Mouse (Mus musculus): ENCODE results near the gene R3hcc1l.

The R3hcc1l gene

GRCm38 (mm10) chr19:42558701-42559100 is 40.1 kb downstream of the R3hcc1l start:
- no peak for DNase-seq

DNA sequence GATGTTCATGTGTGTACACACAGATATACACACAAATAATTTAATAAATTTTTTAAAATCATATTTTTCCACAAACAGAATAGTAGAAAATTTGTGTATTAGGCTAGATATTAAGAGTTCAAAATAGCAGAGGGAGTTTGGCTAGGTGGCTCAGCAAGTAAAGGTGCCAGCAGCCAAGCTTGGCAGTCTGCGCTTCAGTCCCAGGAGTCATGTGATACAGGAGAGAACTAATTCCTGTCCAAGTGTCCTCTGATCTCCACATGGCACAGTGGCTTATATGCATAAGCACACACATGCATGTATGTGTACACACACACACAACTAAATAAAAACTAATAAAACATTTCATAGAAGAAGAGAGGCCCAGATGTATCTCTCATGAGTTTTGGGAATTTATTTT is 43.4 kb downstream of the R3hcc1l start:
- DNase-seq = no peak

- DNase-seq = no peak
These were observed 44.4 kb downstream of the R3hcc1l start for GRCm38 (mm10) chr19:42562981-42563380.

- DNase-seq = no peak
These were observed 45.2 kb downstream of the R3hcc1l start for GRCm38 (mm10) chr19:42563726-42564270.

GRCm38 (mm10) chr19:42566283-42567019 is 47.9 kb downstream of the R3hcc1l start:
- DNase-seq = peak; percentile 22

DNA sequence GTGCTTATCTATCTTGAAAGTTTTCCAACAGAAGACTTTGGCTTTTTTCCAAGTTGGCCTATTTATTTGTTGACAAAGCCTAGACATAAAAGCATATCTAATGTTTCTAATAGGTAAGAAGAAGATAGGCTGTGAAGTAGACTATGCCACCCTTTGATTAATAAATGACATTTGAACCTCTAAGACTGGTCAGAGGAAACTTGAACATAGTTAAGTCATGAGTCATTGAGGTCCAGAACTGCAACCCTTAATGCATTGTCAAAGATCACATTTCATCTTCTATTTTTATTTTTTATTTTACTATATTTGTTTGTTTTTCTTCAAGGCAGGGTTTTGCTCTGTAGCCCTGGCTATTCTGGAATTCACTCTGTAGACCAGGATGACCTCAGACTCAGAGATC is 48.5 kb downstream of the R3hcc1l start:
- DNase-seq = no peak

DNA sequence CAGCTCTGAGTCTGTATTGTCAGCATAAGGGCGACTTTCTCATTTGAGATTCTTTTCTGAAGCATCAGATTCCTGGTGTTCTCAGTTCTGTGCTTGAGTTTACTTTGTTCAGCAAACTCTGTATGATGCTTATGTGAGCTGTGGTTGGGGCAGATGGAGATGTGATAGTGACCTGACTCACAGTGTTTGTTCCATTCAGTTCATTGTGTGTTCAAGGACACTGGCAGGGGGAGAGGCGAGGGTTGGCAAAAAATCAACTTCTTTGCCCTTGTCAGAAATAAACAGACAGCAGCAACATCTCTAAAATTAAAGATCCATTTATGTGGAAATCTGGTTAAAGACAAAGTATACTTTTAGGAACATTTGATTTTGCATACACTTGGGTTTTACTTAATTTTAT is 50.5 kb downstream of the R3hcc1l start:
- no peak for DNase-seq

GRCm38 (mm10) chr19:42571291-42571690 is 52.7 kb downstream of the R3hcc1l start:
- no peak for DNase-seq

- no peak for DNase-seq
These were observed 56.8 kb downstream of the R3hcc1l start for GRCm38 (mm10) chr19:42575317-42575716.

DNA sequence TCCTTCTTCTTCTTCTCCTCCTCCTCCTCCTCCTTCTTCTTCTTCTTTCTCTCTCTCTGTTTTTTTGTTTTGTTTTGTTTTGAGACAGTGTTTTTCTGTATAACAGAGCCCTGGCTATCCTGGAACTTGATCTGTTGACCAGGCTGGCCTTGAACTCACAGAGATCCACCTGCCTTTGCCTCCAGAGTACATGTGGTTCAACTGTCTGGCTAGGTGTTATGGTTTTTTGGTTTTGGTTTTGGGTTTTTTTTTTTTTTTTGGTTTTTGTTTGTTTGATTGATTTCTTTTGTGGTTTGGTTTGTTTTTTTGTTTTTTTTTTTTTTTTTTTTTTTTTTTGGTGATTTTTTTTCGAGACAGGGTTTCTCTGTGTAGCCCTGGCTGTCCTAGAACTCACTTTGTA is 58.3 kb downstream of the R3hcc1l start:
- no peak for DNase-seq

DNA sequence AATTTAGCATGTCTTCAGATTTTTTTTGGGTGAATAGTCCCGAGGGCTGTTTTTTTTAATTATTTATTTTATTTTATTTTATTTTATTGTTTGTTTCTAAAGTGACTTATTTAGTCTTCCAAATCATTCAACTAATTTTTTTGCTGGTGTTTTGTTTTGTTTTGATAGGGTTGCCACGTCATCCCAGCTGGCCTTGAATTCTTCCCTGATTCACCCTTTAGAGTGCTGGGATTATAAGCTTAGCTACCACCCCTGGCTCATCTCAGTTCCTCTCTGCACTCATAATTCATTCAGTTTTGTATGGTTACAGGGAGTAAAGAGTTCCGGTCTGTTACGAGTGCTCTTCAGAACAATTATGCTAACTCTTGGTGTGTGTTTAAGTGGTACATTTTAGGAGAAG is 60.1 kb downstream of the R3hcc1l start:
- DNase-seq = no peak

DNA sequence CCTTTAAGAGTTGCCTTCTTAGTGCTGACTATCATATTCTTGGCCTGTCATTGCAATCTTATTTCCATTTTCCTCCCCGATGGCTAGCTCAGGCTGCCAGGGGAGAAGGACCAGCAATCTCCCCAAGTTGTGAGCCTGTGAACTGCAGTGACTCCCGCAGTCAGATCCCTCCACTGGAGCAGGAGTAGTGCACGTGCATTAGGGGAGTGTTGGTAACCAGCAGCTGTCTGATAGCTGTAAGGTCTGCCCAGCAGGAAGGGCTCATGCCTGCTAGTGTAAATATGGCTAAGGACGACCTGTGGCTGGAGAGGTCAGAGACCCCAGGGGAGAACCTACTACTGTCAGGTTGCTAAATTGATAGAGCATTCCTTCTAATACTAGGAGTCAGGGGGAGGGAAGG is 62.1 kb downstream of the R3hcc1l start:
- no peak for DNase-seq

DNA sequence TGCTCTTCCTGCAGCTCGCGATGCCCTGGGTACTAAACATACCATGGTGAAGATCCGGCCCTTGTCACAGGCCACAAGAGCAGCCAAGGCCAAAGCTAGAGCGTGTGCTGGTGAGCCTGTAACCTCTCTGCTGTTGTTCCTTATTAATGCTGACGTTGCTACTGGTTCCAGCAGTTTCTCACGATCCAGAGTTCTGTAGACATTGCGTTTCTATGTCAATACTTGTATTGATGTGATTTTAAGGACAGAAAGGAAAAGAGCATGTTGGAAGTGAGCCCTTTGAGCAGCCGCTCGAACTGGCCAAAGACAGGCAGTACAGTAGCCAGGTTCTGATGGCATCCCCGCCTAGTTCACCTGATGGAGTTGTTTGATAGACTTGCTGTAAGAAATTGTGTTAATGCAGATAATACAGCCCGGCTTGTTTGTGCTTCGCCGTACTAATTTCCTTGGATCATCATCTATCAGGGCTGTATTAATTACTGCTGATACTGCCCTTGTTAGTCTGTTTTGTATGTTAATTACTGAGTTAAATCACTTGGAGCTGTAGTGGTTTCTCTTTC is 64.3 kb downstream of the R3hcc1l start:
- no peak for DNase-seq

- DNase-seq = no peak
These were observed 65.1 kb downstream of the R3hcc1l start for GRCm38 (mm10) chr19:42583677-42584076.

- no peak for DNase-seq
These were observed 65.6 kb downstream of the R3hcc1l start for GRCm38 (mm10) chr19:42584188-42584587.

DNA sequence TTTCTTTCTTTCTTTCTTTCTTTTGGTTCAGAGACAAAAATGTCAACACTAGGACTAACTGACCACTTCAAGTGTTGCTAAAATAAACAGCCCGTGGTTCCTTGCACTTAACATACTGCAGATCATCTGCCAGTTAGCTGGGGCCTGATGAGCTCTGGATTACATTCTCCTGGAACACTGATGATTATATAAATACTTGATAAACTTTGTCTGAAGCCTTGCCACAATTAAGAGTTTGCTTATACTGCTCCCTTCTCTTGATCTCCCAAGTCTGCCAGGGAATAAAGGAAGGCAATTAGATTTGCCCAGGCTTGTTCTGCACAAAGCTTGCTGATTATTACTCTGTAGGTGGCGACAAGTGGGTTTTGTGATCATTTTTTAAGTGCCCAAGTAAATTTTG is 69.1 kb downstream of the R3hcc1l start:
- DNase-seq = no peak

GRCm38 (mm10) chr19:42589246-42589645 is 70.7 kb downstream of the R3hcc1l start:
- DNase-seq = no peak

GRCm38 (mm10) chr19:42591534-42591933 is 73.0 kb downstream of the R3hcc1l start:
- DNase-seq = no peak

DNA sequence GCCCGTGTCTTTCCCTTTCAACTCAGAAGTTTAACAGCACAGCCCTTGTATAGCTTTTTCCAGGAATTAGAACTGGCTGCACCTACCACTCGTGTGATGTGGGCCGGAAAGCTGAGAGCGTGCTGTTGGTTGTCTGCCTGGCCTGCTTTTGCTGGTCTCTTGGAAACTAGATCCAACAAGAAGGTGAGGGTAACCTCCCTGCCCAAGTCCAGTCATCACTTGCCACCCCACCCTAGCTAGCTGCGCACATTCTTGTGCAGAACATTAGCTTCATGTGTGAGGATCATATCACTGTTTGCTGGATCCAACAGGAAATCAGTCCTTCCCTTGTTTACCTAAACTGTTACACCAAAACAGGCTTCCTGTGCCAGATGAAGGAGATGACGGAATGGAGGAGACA is 74.9 kb downstream of the R3hcc1l start:
- DNase-seq = no peak

GRCm38 (mm10) chr19:42595066-42595465 is 76.5 kb downstream of the R3hcc1l start:
- no peak for DNase-seq

GRCm38 (mm10) chr19:42597286-42597685 is 78.7 kb downstream of the R3hcc1l start:
- no peak for DNase-seq

- peak; percentile 31 for DNase-seq
These were observed 79.3 kb downstream of the R3hcc1l start for GRCm38 (mm10) chr19:42597896-42598295.

- peak; percentile 54 for DNase-seq
These were observed 81.3 kb downstream of the R3hcc1l start for GRCm38 (mm10) chr19:42599891-42600290.

DNA sequence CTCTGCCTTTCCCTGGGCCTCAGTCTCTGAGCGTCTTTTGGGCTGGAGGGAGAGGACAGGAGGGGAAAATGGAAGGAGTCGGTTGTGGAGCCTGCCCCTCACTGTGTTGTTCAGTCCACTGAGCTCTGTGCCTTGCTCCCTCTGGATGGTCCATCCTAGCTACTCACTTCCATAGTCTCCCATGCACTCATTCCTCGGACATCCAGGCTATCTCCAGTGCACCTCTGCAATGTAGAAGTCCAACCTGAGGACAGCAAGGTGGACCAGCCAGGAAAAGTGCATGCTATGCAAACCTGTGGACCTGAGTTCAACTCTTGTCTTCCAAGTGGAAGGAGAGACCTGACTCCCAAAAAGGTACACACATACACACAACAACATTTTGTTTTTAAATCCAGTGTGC is 82.0 kb downstream of the R3hcc1l start:
- no peak for DNase-seq

- peak; percentile 53 for DNase-seq
These were observed 82.9 kb downstream of the R3hcc1l start for GRCm38 (mm10) chr19:42601445-42601844.

Measured in kidney, postnatal 14 days (tissue).